Mouse (Mus musculus): ENCODE results near the gene Plcb1. TPM values are rescaled to one million over a fixed set of nuclear protein-coding genes. Genes with fewer than 3 reads are reported as not detected.
A peak's percentile ranks its signal among the peaks of the same experiment; 100 is the strongest.

Gene Plcb1
- total and polyA plus RNA-seq, 3 experiments: 39.3 to 80.4 (median 69.9) TPM

- DNase-seq: no peak
These were observed 623.7 kb downstream of the Plcb1 start for GRCm38 (mm10) chr2:135409418-135410097.

- DNase-seq: no peak
These were observed 625.8 kb downstream of the Plcb1 start for GRCm38 (mm10) chr2:135411675-135412074.

GRCm38 (mm10) chr2:135415137-135415536 lies 629.3 kb downstream of the Plcb1 start:
- no peak for DNase-seq

- no peak for DNase-seq
These were observed 633.4 kb downstream of the Plcb1 start for GRCm38 (mm10) chr2:135419301-135419700.

- DNase-seq: no peak
These were observed 649.2 kb downstream of the Plcb1 start for GRCm38 (mm10) chr2:135434947-135435515.

- DNase-seq: no peak
These were observed 653.2 kb downstream of the Plcb1 start for GRCm38 (mm10) chr2:135439034-135439433.

- peak; percentile 52 for DNase-seq
These were observed 654.0 kb downstream of the Plcb1 start for GRCm38 (mm10) chr2:135439546-135440517.

- peak; percentile 29 for DNase-seq
These were observed 667.7 kb downstream of the Plcb1 start for GRCm38 (mm10) chr2:135453581-135453980.

- peak; percentile 18 for DNase-seq
These were observed 668.1 kb downstream of the Plcb1 start for GRCm38 (mm10) chr2:135454015-135454414.

- no peak for DNase-seq
These were observed 668.6 kb downstream of the Plcb1 start for GRCm38 (mm10) chr2:135454455-135454854.

GRCm38 (mm10) chr2:135467895-135468294 lies 682.0 kb downstream of the Plcb1 start:
- DNase-seq: no peak

- DNase-seq: no peak
These were observed 688.2 kb downstream of the Plcb1 start for GRCm38 (mm10) chr2:135474107-135474506.

GRCm38 (mm10) chr2:135485248-135485647 lies 699.4 kb downstream of the Plcb1 start:
- no peak for DNase-seq

GRCm38 (mm10) chr2:135488277-135488676 lies 702.4 kb downstream of the Plcb1 start:
- no peak for DNase-seq

GRCm38 (mm10) chr2:135489127-135489526 lies 703.3 kb downstream of the Plcb1 start:
- no peak for DNase-seq

GRCm38 (mm10) chr2:135492777-135493176 lies 706.9 kb downstream of the Plcb1 start:
- peak; percentile 30 for DNase-seq

GRCm38 (mm10) chr2:135496553-135496952 lies 710.7 kb downstream of the Plcb1 start:
- DNase-seq: no peak

GRCm38 (mm10) chr2:135497251-135497650 lies 711.4 kb downstream of the Plcb1 start:
- DNase-seq: no peak

GRCm38 (mm10) chr2:135500872-135501271 lies 715.0 kb downstream of the Plcb1 start:
- DNase-seq: no peak

GRCm38 (mm10) chr2:135503328-135503997 lies 717.6 kb downstream of the Plcb1 start:
- no peak for DNase-seq

- no peak for DNase-seq
These were observed 718.1 kb downstream of the Plcb1 start for GRCm38 (mm10) chr2:135503998-135504354.

- DNase-seq: no peak
These were observed 721.2 kb downstream of the Plcb1 start for GRCm38 (mm10) chr2:135507111-135507510.
